Mouse (Mus musculus): ENCODE results near the gene Cyp21a1. TPM values are rescaled to one million over a fixed set of nuclear protein-coding genes. Genes with fewer than 3 reads are reported as not detected.
"Not testable (repeated sequence)": the region's sequence is repeated elsewhere in the genome, so short reads cannot be mapped to it uniquely, and the experiment has no call there.

Gene Cyp21a1
- polyA plus RNA-seq, 1 experiment from 2014 or later, result not detected

DNA sequence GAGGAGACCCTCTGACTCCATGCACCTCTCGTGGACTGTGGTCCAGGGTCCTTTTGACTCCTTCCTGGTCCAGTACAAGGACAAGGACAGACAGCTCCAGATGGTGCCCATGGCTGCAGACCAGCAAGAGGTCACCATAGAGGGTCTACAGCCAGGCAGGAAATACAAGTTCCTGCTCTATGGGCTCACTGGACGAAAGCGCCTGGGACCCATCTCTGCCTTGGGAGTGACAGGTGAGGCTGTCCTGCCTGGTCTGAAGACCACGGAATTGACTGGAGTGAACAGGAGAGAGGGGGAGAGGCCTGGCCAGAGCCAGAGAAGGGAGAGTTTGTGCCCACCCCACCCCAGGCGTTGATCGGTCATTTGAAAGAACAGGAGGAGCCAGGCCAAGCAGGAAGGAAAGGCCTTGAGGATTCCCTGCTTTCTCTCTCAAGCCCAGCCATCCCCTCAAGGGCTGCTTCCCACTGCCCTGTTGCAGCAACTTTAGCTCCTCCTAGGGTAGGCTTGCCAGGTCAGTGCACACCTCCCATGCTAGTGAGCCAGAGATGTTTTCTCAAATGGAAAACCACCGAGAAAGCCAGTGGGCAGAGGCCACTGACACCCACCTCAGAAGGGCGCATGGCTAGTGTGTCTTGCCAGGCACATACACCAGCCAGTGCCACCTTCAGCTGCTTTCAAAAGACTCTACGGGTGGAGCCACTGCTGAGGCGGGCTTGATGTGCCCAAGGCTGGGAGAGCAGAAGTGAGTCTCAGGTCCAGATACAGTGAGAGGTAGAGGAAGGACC is 7.0 kb downstream of the Cyp21a1 start:
- not testable (repeated sequence) for H3K4me1 ChIP-seq (ENCODE audit: control insufficient read depth, insufficient read depth, low read length); ATAC-seq (ENCODE audit: low FRiP score); H3K36me3 ChIP-seq (ENCODE audit: control insufficient read depth, insufficient read depth, low read length); H3K27ac ChIP-seq (ENCODE audit: low read depth, low read length); DNase-seq (ENCODE audit: low spot score, missing footprints); H3K9me3 ChIP-seq (ENCODE audit: control insufficient read depth, low read length); H3K9ac ChIP-seq (ENCODE audit: low read length); H3K4me3 ChIP-seq (ENCODE audit: low read depth, low read length); H3K4me2 ChIP-seq; H3K27me3 ChIP-seq (ENCODE audit: control insufficient read depth, insufficient read depth, low read length)
- WGBS, result 88% methylated on average over 10 of the region's 10 CpGs

DNA sequence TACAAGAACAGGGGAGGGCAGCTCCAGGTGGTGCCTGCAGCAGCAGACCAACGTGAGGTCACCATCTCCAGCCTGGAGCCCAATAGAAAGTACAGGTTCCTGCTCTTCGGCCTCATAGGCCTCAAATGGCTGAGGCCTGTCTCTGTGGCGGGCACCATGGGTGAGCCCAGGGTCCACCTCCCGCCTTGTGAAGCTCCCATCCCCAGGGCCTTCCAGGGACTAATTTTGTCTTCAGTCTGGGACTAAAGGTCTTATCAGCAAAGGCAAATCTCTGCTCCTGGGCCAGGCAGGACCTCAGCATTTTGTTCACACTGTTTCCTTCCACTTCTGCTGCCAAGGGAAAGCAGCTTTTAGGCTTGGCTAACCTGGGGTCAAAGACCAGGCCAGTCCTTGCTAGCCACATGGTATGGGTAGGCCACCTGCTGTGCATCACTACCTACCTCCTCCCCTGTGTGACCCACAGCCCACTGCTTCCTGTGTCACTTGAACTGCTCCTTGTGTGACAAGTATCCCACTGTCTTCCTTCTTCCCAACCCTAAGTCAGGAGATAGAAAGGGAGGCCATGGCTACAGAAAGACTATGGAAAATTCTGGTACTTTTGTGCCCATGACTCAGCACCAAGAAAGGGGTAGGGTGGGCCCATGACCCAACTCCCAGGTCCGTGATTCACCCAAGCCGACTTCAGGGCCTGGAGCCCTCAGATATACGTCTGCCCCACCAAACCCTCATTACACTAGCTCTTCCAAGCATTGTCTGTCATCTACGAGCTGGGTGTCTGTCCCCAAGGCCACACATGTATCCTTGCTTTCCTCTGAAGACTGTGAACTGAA is 7.8 kb downstream of the Cyp21a1 start:
- H3K4me2 ChIP-seq, result no peak overlapping the region
- H3K27ac ChIP-seq (ENCODE audit: low read depth, low read length), result no peak overlapping the region
- no peak overlapping the region for H3K9ac ChIP-seq (ENCODE audit: low read length)
- no peaks in the 10 kb centered on the region for H3K36me3 ChIP-seq (ENCODE audit: control insufficient read depth, insufficient read depth, low read length)
- H3K4me1 ChIP-seq (ENCODE audit: control insufficient read depth, insufficient read depth, low read length), result no peaks in the 10 kb centered on the region
- H3K9me3 ChIP-seq (ENCODE audit: control insufficient read depth, low read length), result no peaks in the 10 kb centered on the region
- DNase-seq (ENCODE audit: low spot score, missing footprints) (no peak), ATAC-seq (ENCODE audit: low FRiP score) (no peak)
- H3K4me3 ChIP-seq (ENCODE audit: low read depth, low read length), result no peak overlapping the region
- 84% methylated on average over 8 of the region's 8 CpGs for WGBS
- no peaks in the 10 kb centered on the region for H3K27me3 ChIP-seq (ENCODE audit: control insufficient read depth, insufficient read depth, low read length)

DNA sequence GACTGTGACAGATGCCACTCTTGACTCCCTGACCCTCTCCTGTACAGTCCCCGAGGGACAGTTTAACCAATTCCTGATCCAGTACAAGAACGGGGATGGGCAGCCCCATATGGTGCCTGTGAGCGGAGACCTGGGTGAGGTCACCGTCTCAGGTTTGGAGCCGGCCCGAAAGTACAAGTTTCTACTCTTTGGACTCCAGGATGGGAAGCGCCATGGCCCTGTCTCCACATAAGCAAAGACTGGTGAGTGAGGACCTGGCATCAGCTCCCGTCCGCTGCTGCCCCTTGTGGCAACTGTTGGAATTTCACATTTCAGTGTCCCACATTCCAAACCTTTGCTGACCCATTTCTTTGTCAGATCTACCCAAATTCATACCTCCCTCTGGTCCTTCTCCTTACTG is 8.7 kb downstream of the Cyp21a1 start:
- no peaks in the 10 kb centered on the region for H3K4me1 ChIP-seq (ENCODE audit: control insufficient read depth, insufficient read depth, low read length)
- H3K9me3 ChIP-seq (ENCODE audit: control insufficient read depth, low read length), result no peaks in the 10 kb centered on the region
- no peak overlapping the region for H3K27ac ChIP-seq (ENCODE audit: low read depth, low read length)
- peak; percentile 87 for DNase-seq (ENCODE audit: low spot score, missing footprints)
- no peak for ATAC-seq (ENCODE audit: low FRiP score)
- no peaks in the 10 kb centered on the region for H3K36me3 ChIP-seq (ENCODE audit: control insufficient read depth, insufficient read depth, low read length)
- 59% methylated on average over 9 of the region's 9 CpGs for WGBS
- no peak overlapping the region for H3K4me2 ChIP-seq
- no peaks in the 10 kb centered on the region for H3K27me3 ChIP-seq (ENCODE audit: control insufficient read depth, insufficient read depth, low read length)
- H3K4me3 ChIP-seq (ENCODE audit: low read depth, low read length), result no peak overlapping the region
- H3K9ac ChIP-seq (ENCODE audit: low read length), result no peak overlapping the region

DNA sequence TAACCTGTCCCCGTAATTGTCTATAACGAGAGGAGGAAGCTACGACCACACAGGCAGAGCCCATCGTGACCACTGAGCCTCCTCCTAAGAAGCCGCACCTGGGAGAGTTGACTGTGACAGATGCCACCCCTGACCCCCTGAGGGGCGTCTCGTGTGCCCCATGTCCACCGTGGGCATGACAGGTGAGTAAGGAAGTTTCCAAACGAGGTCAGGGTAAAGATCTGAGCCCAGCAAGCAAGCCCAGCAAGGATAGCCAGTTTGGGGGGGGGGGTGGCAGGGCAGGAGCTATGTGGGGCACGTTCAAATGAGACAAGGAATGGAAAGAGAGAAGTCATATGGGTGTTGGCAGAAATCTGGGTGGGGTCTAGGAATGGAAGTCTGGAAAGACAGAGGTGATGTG is 9.3 kb downstream of the Cyp21a1 start:
- Histone ChIP-seq H3K27ac (ENCODE audit: low read depth, low read length) (no peak overlapping the region), H3K4me3 (ENCODE audit: low read depth, low read length) (no peak overlapping the region)

DNA sequence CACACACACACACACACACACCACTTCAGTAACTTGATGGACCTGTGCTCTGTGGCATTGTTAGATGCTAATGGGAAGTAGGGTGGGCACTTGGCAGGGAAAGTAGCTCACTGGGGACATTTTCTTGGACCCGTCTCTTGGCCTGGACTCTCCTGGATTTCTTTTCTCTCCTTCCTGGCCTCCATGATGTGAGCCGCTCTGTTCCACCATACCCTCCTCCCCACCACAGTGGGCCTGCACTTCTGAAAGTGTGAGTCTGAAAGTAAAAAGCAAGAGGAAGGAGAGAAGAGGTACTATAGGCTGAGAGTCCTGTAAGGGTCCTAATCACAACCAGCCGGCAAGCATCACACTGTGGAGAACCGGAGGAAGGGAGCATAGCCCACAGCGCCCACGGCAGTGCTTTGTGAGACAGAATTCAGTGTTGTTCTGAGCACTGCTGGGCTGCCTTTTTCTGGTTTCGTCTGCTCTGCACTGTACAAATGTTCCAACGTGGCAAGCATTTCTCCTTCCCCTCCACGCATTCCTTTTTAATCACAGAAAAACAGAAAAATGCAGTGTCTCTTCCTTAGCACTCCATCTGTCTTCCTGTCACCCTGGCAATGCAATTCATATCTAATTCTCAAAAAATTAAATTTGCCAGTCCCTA is 26.6 kb downstream of the Cyp21a1 start:
- no peaks in the 10 kb centered on the region for H3K4me1 ChIP-seq (ENCODE audit: control insufficient read depth, insufficient read depth, low read length)
- no peak overlapping the region for H3K4me3 ChIP-seq (ENCODE audit: low read depth, low read length)
- no peaks in the 10 kb centered on the region for H3K27me3 ChIP-seq (ENCODE audit: control insufficient read depth, insufficient read depth, low read length)
- H3K27ac ChIP-seq (ENCODE audit: low read depth, low read length), result no peak overlapping the region
- no peaks in the 10 kb centered on the region; the same call in 1 of the 2 replicates for H3K9me3 ChIP-seq (ENCODE audit: control insufficient read depth, low read length)
- no peak overlapping the region for H3K4me2 ChIP-seq
- DNase-seq (ENCODE audit: low spot score, missing footprints), result no peak
- no peak overlapping the region for H3K9ac ChIP-seq (ENCODE audit: low read length)
- WGBS, result 82% methylated on average over 9 of the region's 9 CpGs
- no peak for ATAC-seq (ENCODE audit: low FRiP score)
- H3K36me3 ChIP-seq (ENCODE audit: control insufficient read depth, insufficient read depth, low read length), result no peaks in the 10 kb centered on the region

More for the DNA sequence above, 9.3 kb downstream of the Cyp21a1 start:
- WGBS, result 85% methylated on average over 10 of the region's 10 CpGs
- no peak overlapping the region for H3K9ac ChIP-seq (ENCODE audit: low read length)
- no peaks in the 10 kb centered on the region for H3K9me3 ChIP-seq (ENCODE audit: control insufficient read depth, low read length)
- no peaks in the 10 kb centered on the region for H3K36me3 ChIP-seq (ENCODE audit: control insufficient read depth, insufficient read depth, low read length)
- H3K4me2 ChIP-seq, result no peak overlapping the region
- no peaks in the 10 kb centered on the region for H3K4me1 ChIP-seq (ENCODE audit: control insufficient read depth, insufficient read depth, low read length)
- DNase-seq (ENCODE audit: low spot score, missing footprints) (no peak), ATAC-seq (ENCODE audit: low FRiP score) (no peak)
- no peaks in the 10 kb centered on the region for H3K27me3 ChIP-seq (ENCODE audit: control insufficient read depth, insufficient read depth, low read length)

DNA sequence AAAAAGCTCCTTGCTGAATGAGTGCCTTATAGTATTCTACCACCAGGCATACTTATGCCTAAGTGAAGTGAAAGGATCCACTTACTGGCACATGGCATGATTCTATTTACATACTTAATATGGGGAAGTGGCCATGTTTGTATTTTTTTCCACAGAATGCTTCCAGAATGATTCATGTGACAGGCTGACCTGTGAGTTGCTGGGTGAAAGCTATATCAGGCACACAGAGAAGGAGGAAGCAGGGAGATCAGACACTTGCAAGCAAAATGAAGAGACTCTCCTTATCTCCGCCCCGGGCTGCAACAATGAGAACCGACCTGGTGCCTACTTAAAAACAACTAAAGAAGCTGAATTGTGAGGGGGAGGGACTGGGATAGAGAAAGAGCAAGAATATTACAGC is 42.9 kb downstream of the Cyp21a1 start:
- H3K27ac ChIP-seq (ENCODE audit: low read depth, low read length), result no peak overlapping the region
- no peak overlapping the region for H3K9ac ChIP-seq (ENCODE audit: low read length)

More for the DNA sequence above, 42.9 kb downstream of the Cyp21a1 start:
- DNase-seq (ENCODE audit: low spot score, missing footprints) (no peak), ATAC-seq (ENCODE audit: low FRiP score) (no peak)
- Histone ChIP-seq H3K36me3 (ENCODE audit: control insufficient read depth, insufficient read depth, low read length) (no peaks in the 10 kb centered on the region), H3K27me3 (ENCODE audit: control insufficient read depth, insufficient read depth, low read length) (no peaks in the 10 kb centered on the region), H3K4me1 (ENCODE audit: control insufficient read depth, insufficient read depth, low read length) (no peaks in the 10 kb centered on the region), H3K4me2 (no peak overlapping the region), H3K9me3 (ENCODE audit: control insufficient read depth, low read length) (no peaks in the 10 kb centered on the region), H3K4me3 (ENCODE audit: low read depth, low read length) (no peak overlapping the region)
- WGBS, result 80% methylated on average over 3 of the region's 3 CpGs

Small RNA genes lying within 50 kb of the gene (microRNA-seq; reads per million reads assigned to microRNA genes)
- gene Gm27471 (not detected), gene Mir6970 (0.95 reads per million), gene Mir6971 (2.5 reads per million, percentile 9 among the genes with 10 or more reads in this experiment)

Other genes starting within 250 kb of the Cyp21a1 start
- gene Notch4, start 240.3 kb downstream of the Cyp21a1 start, polyA plus RNA-seq (2014; fragmentation: Nextera tagmentation; extraction: Ambion mirVana), result 8.9 and 15.8 TPM in 2 replicates
- 4.4 and 4.8 TPM in 2 replicates for gene Gpsm3, start 214.8 kb downstream of the Cyp21a1 start, polyA plus RNA-seq (2014; fragmentation: Nextera tagmentation; extraction: Ambion mirVana)
- gene Pbx2, start 213.3 kb downstream of the Cyp21a1 start, polyA plus RNA-seq (2014; fragmentation: Nextera tagmentation; extraction: Ambion mirVana), result 17.3 and 20.1 TPM in 2 replicates
- 1.4 and 1.6 TPM in 2 replicates for gene Ager, start 206.7 kb downstream of the Cyp21a1 start, polyA plus RNA-seq (2014; fragmentation: Nextera tagmentation; extraction: Ambion mirVana)
- 180 and 185 TPM in 2 replicates for gene Rnf5, start 200.9 kb downstream of the Cyp21a1 start, polyA plus RNA-seq (2014; fragmentation: Nextera tagmentation; extraction: Ambion mirVana)
- 68.4 and 75.3 TPM in 2 replicates for gene Agpat1, start 200.3 kb downstream of the Cyp21a1 start, polyA plus RNA-seq (2014; fragmentation: Nextera tagmentation; extraction: Ambion mirVana)
- 3.3 and 3.8 TPM in 2 replicates for gene Egfl8, start 188.6 kb downstream of the Cyp21a1 start, polyA plus RNA-seq (2014; fragmentation: Nextera tagmentation; extraction: Ambion mirVana)
- gene Ppt2, start 176.1 kb downstream of the Cyp21a1 start, polyA plus RNA-seq (2014; fragmentation: Nextera tagmentation; extraction: Ambion mirVana), result 25.8 and 26.4 TPM in 2 replicates
- gene Prrt1, start 175.0 kb downstream of the Cyp21a1 start, polyA plus RNA-seq (2014; fragmentation: Nextera tagmentation; extraction: Ambion mirVana), result 1.8 and 2.4 TPM in 2 replicates
- 14.4 and 15.1 TPM in 2 replicates for gene Fkbpl, start 159.8 kb downstream of the Cyp21a1 start, polyA plus RNA-seq (2014; fragmentation: Nextera tagmentation; extraction: Ambion mirVana)
- gene Atf6b, start 157.4 kb downstream of the Cyp21a1 start, polyA plus RNA-seq (2014; fragmentation: Nextera tagmentation; extraction: Ambion mirVana), result 68.2 and 77.6 TPM in 2 replicates
- gene Tnxb, start 134.0 kb downstream of the Cyp21a1 start, polyA plus RNA-seq (2014; fragmentation: Nextera tagmentation; extraction: Ambion mirVana), result 0.03 and 0.05 TPM in 2 replicates
- gene C4b, start 60.7 kb downstream of the Cyp21a1 start, polyA plus RNA-seq (2014; fragmentation: Nextera tagmentation; extraction: Ambion mirVana), result not detected in 2 replicates
- gene Stk19, start 32.4 kb upstream of the Cyp21a1 start, polyA plus RNA-seq (2014; fragmentation: Nextera tagmentation; extraction: Ambion mirVana), result 20.2 and 21.5 TPM in 2 replicates
- gene Dxo, start 32.5 kb upstream of the Cyp21a1 start, polyA plus RNA-seq (2014; fragmentation: Nextera tagmentation; extraction: Ambion mirVana), result 60.7 and 64.8 TPM in 2 replicates
- gene Skiv2l, start 45.6 kb upstream of the Cyp21a1 start, polyA plus RNA-seq (2014; fragmentation: Nextera tagmentation; extraction: Ambion mirVana), result 30.7 and 36.2 TPM in 2 replicates
- 117 and 125 TPM in 2 replicates for gene Nelfe, start 45.8 kb upstream of the Cyp21a1 start, polyA plus RNA-seq (2014; fragmentation: Nextera tagmentation; extraction: Ambion mirVana)
- 1.6 and 1.9 TPM in 2 replicates for gene Cfb, start 58.0 kb upstream of the Cyp21a1 start, polyA plus RNA-seq (2014; fragmentation: Nextera tagmentation; extraction: Ambion mirVana)
- gene Zbtb12, start 74.9 kb upstream of the Cyp21a1 start, polyA plus RNA-seq (2014; fragmentation: Nextera tagmentation; extraction: Ambion mirVana), result 2.5 and 2.9 TPM in 2 replicates
- gene Gm20547, start 77.5 kb upstream of the Cyp21a1 start, polyA plus RNA-seq (2014; fragmentation: Nextera tagmentation; extraction: Ambion mirVana), result 0.05 and 0.15 TPM in 2 replicates
- gene C2, start 93.7 kb upstream of the Cyp21a1 start, polyA plus RNA-seq (2014; fragmentation: Nextera tagmentation; extraction: Ambion mirVana), result 0.83 and 1.5 TPM in 2 replicates
- gene Ehmt2, start 93.9 kb upstream of the Cyp21a1 start, polyA plus RNA-seq (2014; fragmentation: Nextera tagmentation; extraction: Ambion mirVana), result 56.9 and 60.5 TPM in 2 replicates
- not detected in 2 replicates for gene Slc44a4, start 109.9 kb upstream of the Cyp21a1 start, polyA plus RNA-seq (2014; fragmentation: Nextera tagmentation; extraction: Ambion mirVana)
- 11.0 and 12.3 TPM in 2 replicates for gene Neu1, start 126.7 kb upstream of the Cyp21a1 start, polyA plus RNA-seq (2014; fragmentation: Nextera tagmentation; extraction: Ambion mirVana)
- gene Hspa1b, start 154.7 kb upstream of the Cyp21a1 start, polyA plus RNA-seq (2014; fragmentation: Nextera tagmentation; extraction: Ambion mirVana), result 0.08 and 0.26 TPM in 2 replicates
- gene Gm20481, start 165.4 kb upstream of the Cyp21a1 start, polyA plus RNA-seq (2014; fragmentation: Nextera tagmentation; extraction: Ambion mirVana), result not detected in 2 replicates
- gene Hspa1a, start 167.6 kb upstream of the Cyp21a1 start, polyA plus RNA-seq (2014; fragmentation: Nextera tagmentation; extraction: Ambion mirVana), result 0.59 and 1.2 TPM in 2 replicates
- gene Hspa1l, start 168.1 kb upstream of the Cyp21a1 start, polyA plus RNA-seq (2014; fragmentation: Nextera tagmentation; extraction: Ambion mirVana), result 1.4 and 2.0 TPM in 2 replicates
- 213 and 234 TPM in 2 replicates for gene Lsm2, start 177.3 kb upstream of the Cyp21a1 start, polyA plus RNA-seq (2014; fragmentation: Nextera tagmentation; extraction: Ambion mirVana)
- 76.1 and 81.2 TPM in 2 replicates for gene Vars, start 196.4 kb upstream of the Cyp21a1 start, polyA plus RNA-seq (2014; fragmentation: Nextera tagmentation; extraction: Ambion mirVana)
- 0.07 TPM in 1 of 2 replicates, not detected in the other for gene Vwa7, start 212.0 kb upstream of the Cyp21a1 start, polyA plus RNA-seq (2014; fragmentation: Nextera tagmentation; extraction: Ambion mirVana)
- 5.3 and 7.3 TPM in 2 replicates for gene Sapcd1, start 223.5 kb upstream of the Cyp21a1 start, polyA plus RNA-seq (2014; fragmentation: Nextera tagmentation; extraction: Ambion mirVana)
- gene Msh5, start 242.2 kb upstream of the Cyp21a1 start, polyA plus RNA-seq (2014; fragmentation: Nextera tagmentation; extraction: Ambion mirVana), result 5.0 and 5.2 TPM in 2 replicates
- 73.8 and 83.9 TPM in 2 replicates for gene Clic1, start 245.4 kb upstream of the Cyp21a1 start, polyA plus RNA-seq (2014; fragmentation: Nextera tagmentation; extraction: Ambion mirVana)